Mouse (Mus musculus) liver, postnatal 0 days (tissue): ENCODE measurements at regions not wholly inside any gene's neighbourhood (a gene's known extent, or its start where the extent isn't known, plus 50 kb on each side); places are given as distances from the start of the nearest gene placed in this dataset.

Experiments
- ATAC-seq: fragments of 200-750 bp; cut with Nextera tagmentation; 2 replicates; pipeline ENCODE4 v1.8.0; 2017; ENCODE audit warnings: mild to moderate bottlenecking, moderate library complexity
- DNase-seq: peaks from one replicate; pipeline ENCODE4 v3.0.0-alpha.2; 2016
- H3K27ac ChIP-seq: fragments of 300-500 bp; sonication (generic); 2 replicates; pipeline ENCODE4 v1.5.1; 2014; ENCODE audit warnings: antibody characterized with exemption, moderate library complexity, mild to moderate bottlenecking, low read depth
- H3K27me3 ChIP-seq: fragments of 300-500 bp; sonication (generic); 2 replicates; pipeline ENCODE4 v1.6.1; 2014; ENCODE audit warnings: low read length, control low read depth, mixed read lengths; ENCODE audit not compliant: insufficient read depth
- H3K36me3 ChIP-seq: fragments of 300-500 bp; sonication (generic); replicated peaks from 2 replicates; pipeline ENCODE4 v1.6.1; 2014; ENCODE audit warnings: mild to moderate bottlenecking, control low read depth, low read length, moderate library complexity, mixed read lengths; ENCODE audit not compliant: insufficient read depth
- H3K4me1 ChIP-seq: fragments of 300-500 bp; sonication (generic); 2 replicates; pipeline ENCODE4 v1.6.1; 2014; ENCODE audit warnings: antibody characterized with exemption, mild to moderate bottlenecking, control low read depth; ENCODE audit not compliant: insufficient read depth
- H3K4me2 ChIP-seq: fragments of 300-500 bp; sonication (generic); 2 replicates; pipeline ENCODE4 v1.6.1; 2014; ENCODE audit warnings: low read depth, mild to moderate bottlenecking, low read length, moderate library complexity, mixed read lengths
- H3K4me3 ChIP-seq: fragments of 300-500 bp; sonication (generic); 2 replicates; pipeline ENCODE4 v1.5.1; 2014; ENCODE audit warnings: low read depth, low read length
- H3K9ac ChIP-seq: fragments of 300-500 bp; sonication (generic); replicated peaks from 2 replicates; pipeline ENCODE4 v1.6.1; 2014; ENCODE audit warnings: mild to moderate bottlenecking, moderate library complexity
- H3K9me3 ChIP-seq: fragments of 300-500 bp; sonication (generic); 2 replicates; pipeline ENCODE4 v1.6.1; 2016; ENCODE audit warnings: mild to moderate bottlenecking, control low read depth, low read length, mixed read lengths
- CTCF ChIP-seq: sonication (generic); IDR thresholded peaks from 2 replicates; pipeline ENCODE4 v1.5.1; 2016; ENCODE audit warnings: antibody characterized with exemption, low read depth
- EP300 ChIP-seq: IDR thresholded peaks from 2 replicates; pipeline ENCODE4 v1.6.1; 2016; ENCODE audit warnings: antibody characterized with exemption, low read depth, mild to moderate bottlenecking
- WGBS: fragments of 180-500 bp; shearing (Covaris S2); extraction: QIAGEN DNeasy Blood & Tissue Kit; methylation state at CpG from one replicate; pipeline ENCODE4 v1.1.7; 2014; ENCODE audit not compliant: insufficient replicate concordance; 5-methylcytosine and 5-hydroxymethylcytosine counted together

- no peak overlapping the region for H3K4me2 ChIP-seq
- H3K27me3 ChIP-seq = no peaks in the 10 kb centered on the region
- TF ChIP-seq CTCF (no peak), EP300 (no peak)
- H3K36me3 ChIP-seq = no peaks in the 10 kb centered on the region
- H3K9ac ChIP-seq = no peak overlapping the region
- no peak overlapping the region for H3K4me3 ChIP-seq
- no peaks in the 10 kb centered on the region for H3K9me3 ChIP-seq
- no peaks in the 10 kb centered on the region for H3K4me1 ChIP-seq
- H3K27ac ChIP-seq = no peak overlapping the region
- no peak for ATAC-seq
- no peak for DNase-seq
- 66% methylated on average over 5 of the region's 5 CpGs for WGBS
Measured at GRCm38 (mm10) chr7:73261750-73262149, 113.6 kb upstream of the Rgma start.

- H3K27me3 ChIP-seq = no peaks in the 10 kb centered on the region
- no peak for ATAC-seq
- TF ChIP-seq CTCF = no peak
- H3K4me3 ChIP-seq = no peak overlapping the region
- H3K36me3 ChIP-seq = no peaks in the 10 kb centered on the region
- H3K4me1 ChIP-seq = no peaks in the 10 kb centered on the region
- H3K27ac ChIP-seq = no peak overlapping the region
- H3K9me3 ChIP-seq = no peaks in the 10 kb centered on the region
- WGBS = 38% methylated on average over 3 of the region's 3 CpGs
- no peak overlapping the region for H3K4me2 ChIP-seq
- H3K9ac ChIP-seq = no peak overlapping the region
- DNase-seq = no peak
Measured at GRCm38 (mm10) chr7:73262526-73262925, 112.8 kb upstream of the Rgma start.

GRCm38 (mm10) chr7:73269626-73270025, 105.7 kb upstream of the Rgma start:
- Histone ChIP-seq H3K27ac (no peak overlapping the region), H3K36me3 (no peaks in the 10 kb centered on the region), H3K4me3 (no peak overlapping the region), H3K9ac (no peak overlapping the region), H3K4me2 (no peak overlapping the region), H3K4me1 (no peaks in the 10 kb centered on the region), H3K27me3 (no peaks in the 10 kb centered on the region), H3K9me3 (no peaks in the 10 kb centered on the region)
- ATAC-seq = no peak
- 81% methylated on average over 3 of the region's 3 CpGs for WGBS
- no peak for DNase-seq
- TF ChIP-seq CTCF = no peak
- no peak for TF ChIP-seq EP300

- no peak for TF ChIP-seq EP300
- TF ChIP-seq CTCF = no peak
- no peak for DNase-seq
- H3K9ac ChIP-seq = no peak overlapping the region
- H3K4me2 ChIP-seq = no peak overlapping the region
- WGBS = 73% methylated on average over 1 of the region's 1 CpGs
- H3K27ac ChIP-seq = no peak overlapping the region
- no peaks in the 10 kb centered on the region for H3K36me3 ChIP-seq
- ATAC-seq = no peak
- H3K27me3 ChIP-seq = no peaks in the 10 kb centered on the region
- no peaks in the 10 kb centered on the region for H3K9me3 ChIP-seq
- no peak overlapping the region for H3K4me3 ChIP-seq
- no peaks in the 10 kb centered on the region for H3K4me1 ChIP-seq
Measured at GRCm38 (mm10) chr7:73272787-73273186, 102.5 kb upstream of the Rgma start.

- WGBS = 71% methylated on average over 9 of the region's 9 CpGs
- Histone ChIP-seq H3K9me3 (no peaks in the 10 kb centered on the region), H3K4me1 (no peaks in the 10 kb centered on the region), H3K4me3 (no peak overlapping the region), H3K9ac (no peak overlapping the region), H3K4me2 (no peak overlapping the region), H3K27me3 (no peaks in the 10 kb centered on the region), H3K27ac (no peak overlapping the region), H3K36me3 (no peaks in the 10 kb centered on the region)
- no peak for TF ChIP-seq EP300
- TF ChIP-seq CTCF = no peak
- no peak for DNase-seq
- ATAC-seq = no peak
Measured at GRCm38 (mm10) chr7:73275814-73276271, 99.5 kb upstream of the Rgma start.

- H3K27ac ChIP-seq = no peak overlapping the region
- DNase-seq (no peak), ATAC-seq (no peak)
- no peaks in the 10 kb centered on the region for H3K36me3 ChIP-seq
- no peak overlapping the region for H3K4me3 ChIP-seq
- H3K4me2 ChIP-seq = no peak overlapping the region
- no peak for TF ChIP-seq CTCF
- TF ChIP-seq EP300 = no peak
- no peaks in the 10 kb centered on the region for H3K9me3 ChIP-seq
- 73% methylated on average over 6 of the region's 6 CpGs for WGBS
- H3K4me1 ChIP-seq = no peaks in the 10 kb centered on the region
- H3K27me3 ChIP-seq = no peaks in the 10 kb centered on the region
- no peak overlapping the region for H3K9ac ChIP-seq
Measured at GRCm38 (mm10) chr7:73278616-73279015, 96.7 kb upstream of the Rgma start.

GRCm38 (mm10) chr7:73279936-73280445, 95.3 kb upstream of the Rgma start:
- DNase-seq = no peak
- 86% methylated on average over 4 of the region's 4 CpGs for WGBS
- no peak for ATAC-seq

More at GRCm38 (mm10) chr7:73279936-73280445, 95.3 kb upstream of the Rgma start:
- Histone ChIP-seq H3K4me2 (no peak overlapping the region), H3K27me3 (no peaks in the 10 kb centered on the region), H3K4me3 (no peak overlapping the region), H3K36me3 (no peaks in the 10 kb centered on the region), H3K4me1 (no peaks in the 10 kb centered on the region), H3K9me3 (no peaks in the 10 kb centered on the region), H3K27ac (no peak overlapping the region), H3K9ac (no peak overlapping the region)
- TF ChIP-seq EP300 (no peak), CTCF (no peak)
